ENCODE assay signal across 41 mouse cellular contexts in genomic region chr7:45755703-45756102, GRCm38 (mm10). TPM values are rescaled to one million over a fixed set of nuclear protein-coding genes. Genes with fewer than 3 reads are reported as not detected.
"Had no signal": no experiment of that assay in that cellular context is flagged by ENCODE, and none has a peak within 500 bp of the region (broad histone marks: within the 10 kb centered on the region; RNA-seq: fewer than 3 reads in every experiment).

No protein-coding gene starts in this region.

- DNase-seq: gastrocnemius, postnatal 14 days; gastrocnemius, postnatal 36 days; heart, adult 11 months; heart, adult 2 months; heart, postnatal 14 days; heart, postnatal 36 days; kidney, adult 11 months; kidney, adult 2 months; kidney, postnatal 14 days; kidney, postnatal 36 days; layer of hippocampus, adult 9-11 months; layer of hippocampus, postnatal 36 days; left cerebral cortex, postnatal 4 days had no signal

- H3K9ac ChIP-seq: heart, embryonic 13.5 days; heart, embryonic 15.5 days; hindbrain, embryonic 13.5 days; hindbrain, embryonic 15.5 days; limb, embryonic 13.5 days; limb, embryonic 15.5 days; liver, embryonic 12.5 days; liver, embryonic 14.5 days had no signal

- ATAC-seq: hindbrain, postnatal 0 days; intestine, embryonic 16.5 days; liver, embryonic 12.5 days had no signal

- H3K4me1 ChIP-seq: liver, embryonic 12.5 days had no signal

- H3K4me3 ChIP-seq: heart, adult 2 months; heart, embryonic 13.5 days; heart, embryonic 15.5 days; hindbrain, embryonic 13.5 days; hindbrain, embryonic 15.5 days; limb, embryonic 13.5 days; limb, embryonic 15.5 days; liver, embryonic 12.5 days had no signal

- H3K9me3 ChIP-seq: heart, embryonic 13.5 days; heart, embryonic 15.5 days; hindbrain, embryonic 13.5 days; hindbrain, embryonic 15.5 days; limb, embryonic 13.5 days; limb, embryonic 15.5 days; liver, embryonic 12.5 days had no signal

- H3K4me2 ChIP-seq: heart, embryonic 11.5 days; heart, embryonic 13.5 days; heart, embryonic 15.5 days; hindbrain, embryonic 13.5 days; hindbrain, embryonic 15.5 days; limb, embryonic 13.5 days; limb, embryonic 15.5 days; liver, embryonic 12.5 days had no signal

- H3K36me3 ChIP-seq: heart, embryonic 13.5 days; heart, embryonic 15.5 days; hindbrain, embryonic 13.5 days; hindbrain, embryonic 15.5 days; limb, embryonic 13.5 days; limb, embryonic 15.5 days; liver, embryonic 12.5 days had no signal

- H3K27ac ChIP-seq: heart, adult 2 months; heart, embryonic 13.5 days; heart, embryonic 15.5 days; hindbrain, embryonic 13.5 days; hindbrain, embryonic 15.5 days; hindbrain, postnatal 0 days; kidney, postnatal 0 days; limb, embryonic 13.5 days; limb, embryonic 15.5 days; liver, embryonic 12.5 days; liver, embryonic 14.5 days had no signal

RNA-seq across cellular contexts. Expression of gene Lmtk3, which starts 27.8 kb away (rescaled TPM):
- total RNA-seq: gastrocnemius, adult 18-20 months; gastrocnemius, adult 8-10 months; gastrocnemius, postnatal 36 days; liver, adult 2 months had no signal
- polyA plus RNA-seq: heart, embryonic 15.5 days; heart, postnatal 0 days had no signal

RNA-seq across cellular contexts. Expression of gene Sult2b1, which starts 28.8 kb away (rescaled TPM):
- total RNA-seq: gastrocnemius, adult 18-20 months; gastrocnemius, adult 8-10 months; gastrocnemius, postnatal 14 days; gastrocnemius, postnatal 36 days; heart, adult 2 months; heart, postnatal 14 days; heart, postnatal 36 days; liver, adult 2 months had no signal
- polyA plus RNA-seq: liver, adult 2 months had no signal

RNA-seq across cellular contexts. Expression of gene Spaca4, which starts 30.1 kb away (rescaled TPM):
- total RNA-seq: gastrocnemius, adult 18-20 months; gastrocnemius, adult 8-10 months; gastrocnemius, postnatal 14 days; gastrocnemius, postnatal 36 days; heart, adult 2 months; heart, postnatal 14 days; heart, postnatal 36 days; hematopoietic stem cell, adult 5-6 weeks; hindbrain, postnatal 0 days; layer of hippocampus, adult 18-20 months; layer of hippocampus, adult 8-10 months; layer of hippocampus, postnatal 14 days; layer of hippocampus, postnatal 36 days; left cerebral cortex, adult 18-20 months; left cerebral cortex, adult 8-10 months; left cerebral cortex, postnatal 10 days; left cerebral cortex, postnatal 25 days; left cerebral cortex, postnatal 4 days; liver, adult 2 months had no signal
- polyA plus RNA-seq: heart, adult 2 months; heart, embryonic 11.5 days; heart, embryonic 13.5 days; heart, embryonic 15.5 days; heart, postnatal 0 days; hindbrain, embryonic 11.5 days; hindbrain, embryonic 13.5 days; hindbrain, embryonic 15.5 days; hindbrain, postnatal 0 days; kidney, embryonic 14.5 days; kidney, postnatal 0 days; large intestine, adult 2 months; limb, embryonic 11.5 days; limb, embryonic 13.5 days; limb, embryonic 15.5 days; liver, adult 2 months; liver, embryonic 12.5 days; liver, embryonic 14.5 days had no signal
